Mouse (Mus musculus): ENCODE results near the gene Snrnp25.

Gene Snrnp25

GRCm38 (mm10) chr11:32243205-32243955, 38.2 kb downstream of the Snrnp25 start:
- DNase-seq (ENCODE audit: low read depth in 2 of 2, low spot score in 2 of 2) = no peak

- no peak for DNase-seq (ENCODE audit: low read depth in 2 of 2, low spot score in 2 of 2)
These were observed 38.8 kb downstream of the Snrnp25 start for GRCm38 (mm10) chr11:32244064-32244463.

DNA sequence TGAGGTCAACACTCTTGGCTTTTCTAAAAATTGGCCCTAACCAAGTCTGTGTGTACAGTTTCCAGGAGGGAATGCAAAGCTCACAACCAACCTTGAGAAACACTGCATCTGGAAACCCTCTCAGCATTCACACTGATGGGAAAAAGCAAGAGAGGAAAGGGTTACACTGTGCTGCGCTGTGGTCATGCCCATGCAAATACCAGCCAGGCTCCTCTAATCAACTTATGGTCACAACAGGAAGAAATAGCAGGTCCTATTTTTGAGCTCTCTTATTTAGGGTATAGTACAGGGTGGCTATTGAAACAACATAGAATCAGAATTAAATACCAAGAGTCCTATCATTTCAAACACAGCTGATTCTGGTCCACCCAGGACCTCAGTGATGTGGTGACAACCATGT, 39.4 kb downstream of the Snrnp25 start:
- DNase-seq (ENCODE audit: low read depth in 2 of 2, low spot score in 2 of 2) = no peak

DNA sequence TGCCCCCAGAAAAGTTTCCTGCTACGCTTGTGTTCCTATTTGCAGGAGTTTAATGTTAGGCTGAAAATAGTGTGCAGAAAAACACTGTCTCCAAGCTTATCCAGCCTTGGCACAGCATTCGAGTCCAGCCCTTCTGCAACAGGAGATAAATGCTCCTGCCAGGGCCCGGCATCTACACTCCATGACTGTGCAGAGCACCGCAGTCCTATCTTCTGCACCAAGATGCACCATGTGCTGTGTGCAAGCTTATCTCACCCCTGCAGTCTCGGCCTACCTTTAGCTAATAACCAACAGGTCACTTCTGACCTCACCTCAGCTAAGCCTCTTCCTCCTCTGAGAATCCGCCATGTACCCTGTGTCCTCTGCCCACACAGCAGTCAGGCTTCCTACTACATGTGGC, 40.4 kb downstream of the Snrnp25 start:
- no peak for DNase-seq (ENCODE audit: low read depth in 2 of 2, low spot score in 2 of 2)

GRCm38 (mm10) chr11:32247068-32247467, 41.9 kb downstream of the Snrnp25 start:
- no peak for DNase-seq (ENCODE audit: low read depth in 2 of 2, low spot score in 2 of 2)

GRCm38 (mm10) chr11:32248350-32248749, 43.1 kb downstream of the Snrnp25 start:
- no peak for DNase-seq (ENCODE audit: low read depth in 2 of 2, low spot score in 2 of 2)

DNA sequence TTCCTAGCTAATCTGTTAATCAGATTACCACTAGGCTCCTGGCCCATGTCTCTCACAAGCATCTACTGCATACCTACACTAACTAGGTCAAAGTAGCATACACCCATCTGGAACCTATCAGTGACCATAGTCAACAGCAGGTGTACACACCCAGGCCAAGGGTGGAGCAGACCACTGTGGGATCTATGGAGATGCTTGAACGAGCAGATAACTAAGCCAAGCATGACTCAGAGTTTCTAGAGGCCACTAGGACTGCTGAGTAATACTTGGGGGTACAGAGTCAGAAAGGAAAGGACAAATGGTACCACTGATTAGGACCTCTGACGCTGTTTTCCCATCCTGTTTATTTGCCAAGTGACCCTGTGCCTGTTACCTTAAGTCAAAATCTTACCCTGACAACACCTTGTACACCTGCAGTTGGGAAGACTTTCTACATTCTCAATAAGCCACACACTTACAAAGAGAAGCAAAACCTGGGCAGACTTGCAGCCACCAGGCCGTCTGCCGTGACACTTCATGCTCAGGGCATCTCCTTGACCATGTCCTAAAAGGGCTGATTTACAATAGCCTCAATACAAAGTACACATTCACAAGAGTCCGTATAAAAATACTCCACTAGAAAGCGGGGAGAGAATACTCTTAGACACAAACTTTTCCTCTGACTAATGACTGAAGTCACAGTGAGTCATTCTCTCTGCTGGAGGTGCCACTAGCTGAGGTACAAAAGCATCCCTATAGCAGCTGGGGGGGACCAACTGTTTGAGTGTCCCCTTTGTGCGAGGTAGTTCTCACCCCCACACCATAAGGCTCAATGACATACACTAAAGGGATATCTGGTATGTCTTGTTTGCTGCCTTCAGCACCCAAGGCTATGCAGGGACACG, 45.9 kb downstream of the Snrnp25 start:
- no peak for DNase-seq (ENCODE audit: low read depth in 2 of 2, low spot score in 2 of 2)

DNA sequence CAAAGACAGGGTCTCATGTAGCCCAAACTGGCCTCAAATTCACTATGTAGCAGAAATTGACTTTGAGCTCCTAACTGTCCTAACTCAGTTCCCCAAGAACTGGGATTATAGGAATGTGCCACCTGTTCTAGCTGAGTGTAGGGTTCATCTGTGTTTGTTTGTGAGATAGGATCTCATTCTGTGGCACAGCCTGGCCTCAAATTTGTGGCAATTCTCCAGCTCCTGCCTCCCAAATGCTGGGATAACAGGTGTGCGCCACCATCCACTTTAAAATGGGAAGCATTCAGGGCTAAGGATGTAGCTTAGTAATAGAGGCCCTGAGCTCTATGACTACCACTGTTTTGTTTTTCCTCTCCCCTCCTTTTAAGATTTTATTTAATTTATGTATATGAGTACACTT, 47.9 kb downstream of the Snrnp25 start:
- no peak for DNase-seq (ENCODE audit: low read depth in 2 of 2, low spot score in 2 of 2)

DNA sequence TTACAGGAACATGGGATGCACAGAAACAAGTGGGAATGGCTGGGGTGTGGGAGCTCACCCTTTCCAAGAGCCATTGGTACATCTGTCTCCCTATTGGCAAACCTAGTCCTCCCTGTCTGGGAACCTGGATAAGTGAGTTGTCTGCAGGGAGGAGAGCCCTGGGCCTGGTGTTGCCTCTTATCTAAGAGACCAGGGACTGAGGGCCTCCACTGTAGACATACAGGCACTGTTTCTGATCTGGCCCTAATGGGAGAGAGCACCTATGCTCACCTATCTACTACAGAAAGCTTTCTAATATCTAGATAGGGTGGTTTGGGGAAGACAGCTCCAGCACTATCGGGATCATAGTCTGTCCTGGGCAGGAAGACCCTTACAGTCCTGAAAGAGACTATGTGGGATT, 50.9 kb downstream of the Snrnp25 start:
- no peak for DNase-seq (ENCODE audit: low read depth in 2 of 2, low spot score in 2 of 2)

- DNase-seq (ENCODE audit: low read depth in 2 of 2, low spot score in 2 of 2) = no peak
These were observed 51.4 kb downstream of the Snrnp25 start for GRCm38 (mm10) chr11:32256566-32256965.
